Mouse (Mus musculus) mouse embryonic stem cell (cell line): ENCODE data around the gene Arf4.
"Not testable (repeated sequence)": the region's sequence is repeated elsewhere in the genome, so short reads cannot be mapped to it uniquely, and the experiment has no call there.

Source experiments
- in situ Hi-C, 2 experiments: fragments of 300-500 bp; cut with MboI; formaldehyde crosslinking; loops; 1 replicate in 1 of 2; 3 replicates in 1 of 2; pipeline ENCODE4 v1.14.3; 2019 to 2020; ENCODE audit warnings: low sequenced_read_pairs in 2 of 2, low pct_unique_long_range_greater_than_20kb in 1 of 2, mixed read lengths in 1 of 2; ENCODE audit not compliant: unreplicated experiment in 1 of 2

Gene Arf4

DNA sequence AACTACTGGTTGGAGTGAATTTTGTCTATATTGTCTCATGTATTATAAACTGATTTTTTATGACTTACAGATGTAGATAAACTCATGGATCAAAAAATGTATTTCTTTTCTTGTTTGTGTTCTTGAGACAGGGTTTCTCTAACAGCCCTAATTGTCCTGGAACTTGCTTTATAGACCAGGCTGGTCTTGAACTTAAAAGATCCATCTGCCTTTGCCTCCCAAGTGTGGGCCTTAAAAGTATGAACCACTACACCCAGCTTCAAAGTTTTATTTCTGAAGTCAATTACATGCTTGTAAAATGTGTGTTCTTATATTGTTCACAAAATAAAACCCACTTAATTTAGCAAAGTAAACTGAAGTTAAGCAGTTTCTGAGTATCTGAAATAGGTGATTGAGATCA lies 20.3 kb downstream of the Arf4 start:
- in situ Hi-C loops = no loop called here

DNA sequence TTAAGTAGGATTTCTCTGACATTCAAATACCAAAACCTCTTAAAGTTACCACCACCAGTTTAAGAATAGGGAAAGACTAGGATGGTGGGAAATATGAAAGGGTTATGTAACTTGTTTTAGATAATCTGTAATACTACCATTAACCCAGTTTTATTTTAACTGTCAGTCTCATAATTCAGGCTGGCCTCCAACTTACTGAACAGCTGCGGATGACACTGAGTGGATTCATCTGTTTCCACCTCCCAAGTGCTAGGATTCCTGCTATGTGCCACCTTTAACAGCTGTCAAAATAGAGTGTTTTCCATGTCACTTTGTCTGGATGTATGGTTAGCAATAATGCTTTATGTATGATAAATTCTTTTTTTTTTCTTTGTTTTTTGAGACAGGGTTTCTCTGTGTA lies 22.4 kb downstream of the Arf4 start:
- in situ Hi-C loops = no loop called here

DNA sequence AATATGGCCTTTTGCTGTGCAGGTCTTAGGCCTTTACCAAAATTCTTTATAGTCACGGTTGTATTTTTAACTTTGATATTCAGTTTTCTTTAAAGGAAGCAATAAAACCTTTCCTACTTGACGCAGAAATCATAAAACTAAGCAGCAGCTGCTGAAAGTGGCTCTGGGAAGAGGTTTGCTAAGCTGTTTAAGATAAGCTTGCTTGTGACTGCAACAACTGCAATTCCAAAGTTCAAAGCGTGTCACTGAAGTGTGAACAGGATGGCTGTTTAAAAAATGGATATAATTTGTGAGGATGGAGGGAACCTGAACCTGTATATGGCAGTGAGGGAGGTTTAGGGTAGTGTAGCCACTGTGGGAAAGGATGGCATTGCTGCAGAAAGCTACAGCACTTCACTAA lies 24.1 kb downstream of the Arf4 start:
- in situ Hi-C loops = no loop called here

DNA sequence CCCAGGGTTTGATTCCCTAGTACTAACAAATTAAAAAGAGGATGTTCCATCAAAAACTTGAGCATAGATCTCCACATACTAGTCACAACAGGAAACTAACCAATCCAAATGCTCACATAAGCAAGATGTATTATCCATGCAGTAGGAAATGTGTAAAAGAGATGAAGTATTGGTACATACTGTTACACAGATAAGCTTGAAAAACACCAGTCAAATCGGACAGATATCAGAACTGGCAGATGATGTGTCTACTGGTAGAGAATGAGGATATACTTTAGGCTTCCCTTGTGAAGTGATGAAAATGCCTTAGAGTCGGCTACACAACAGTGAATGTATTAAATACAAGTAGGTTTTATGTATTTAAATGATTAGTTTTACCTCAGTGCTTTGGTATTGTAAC lies 24.6 kb downstream of the Arf4 start:
- in situ Hi-C loops = no loop called here

DNA sequence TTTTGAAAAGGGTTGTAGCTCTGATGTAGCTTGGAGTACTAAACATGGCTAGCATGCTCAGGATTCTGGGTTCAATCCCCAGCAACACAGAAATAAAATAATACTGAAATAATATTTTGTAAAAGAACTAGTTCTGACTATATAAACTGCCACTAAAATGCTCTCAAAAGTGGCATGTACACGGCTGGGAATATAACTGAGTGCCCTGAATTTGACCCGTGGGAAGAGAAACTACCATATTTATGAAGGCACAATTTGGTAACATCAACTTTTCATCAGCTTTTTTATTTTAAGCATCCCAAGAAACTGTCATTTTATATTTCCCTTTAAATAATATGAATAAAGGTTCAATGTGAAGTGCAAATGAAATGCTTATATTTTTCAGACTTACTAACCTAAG lies 26.0 kb downstream of the Arf4 start:
- in situ Hi-C loops = no loop called here

DNA sequence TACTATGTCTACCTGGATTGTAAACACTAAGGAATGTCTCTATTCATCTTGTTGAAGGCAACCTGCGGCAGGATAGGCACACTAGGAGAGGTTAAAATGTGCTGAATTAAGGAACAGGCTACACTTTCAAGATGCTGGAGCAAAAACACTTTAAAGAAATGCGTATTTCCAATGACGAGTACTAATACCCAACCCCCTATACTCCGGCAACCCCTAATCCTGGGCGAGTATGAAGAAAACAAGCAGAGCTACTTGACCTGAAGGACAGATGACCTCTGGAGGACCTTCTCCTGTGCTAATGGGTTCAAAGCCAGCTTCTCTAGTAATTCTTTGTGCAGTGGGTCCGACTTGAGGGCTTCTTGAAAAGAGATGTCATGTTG lies 30.1 kb downstream of the Arf4 start:
- in situ Hi-C loops = no loop called here

DNA sequence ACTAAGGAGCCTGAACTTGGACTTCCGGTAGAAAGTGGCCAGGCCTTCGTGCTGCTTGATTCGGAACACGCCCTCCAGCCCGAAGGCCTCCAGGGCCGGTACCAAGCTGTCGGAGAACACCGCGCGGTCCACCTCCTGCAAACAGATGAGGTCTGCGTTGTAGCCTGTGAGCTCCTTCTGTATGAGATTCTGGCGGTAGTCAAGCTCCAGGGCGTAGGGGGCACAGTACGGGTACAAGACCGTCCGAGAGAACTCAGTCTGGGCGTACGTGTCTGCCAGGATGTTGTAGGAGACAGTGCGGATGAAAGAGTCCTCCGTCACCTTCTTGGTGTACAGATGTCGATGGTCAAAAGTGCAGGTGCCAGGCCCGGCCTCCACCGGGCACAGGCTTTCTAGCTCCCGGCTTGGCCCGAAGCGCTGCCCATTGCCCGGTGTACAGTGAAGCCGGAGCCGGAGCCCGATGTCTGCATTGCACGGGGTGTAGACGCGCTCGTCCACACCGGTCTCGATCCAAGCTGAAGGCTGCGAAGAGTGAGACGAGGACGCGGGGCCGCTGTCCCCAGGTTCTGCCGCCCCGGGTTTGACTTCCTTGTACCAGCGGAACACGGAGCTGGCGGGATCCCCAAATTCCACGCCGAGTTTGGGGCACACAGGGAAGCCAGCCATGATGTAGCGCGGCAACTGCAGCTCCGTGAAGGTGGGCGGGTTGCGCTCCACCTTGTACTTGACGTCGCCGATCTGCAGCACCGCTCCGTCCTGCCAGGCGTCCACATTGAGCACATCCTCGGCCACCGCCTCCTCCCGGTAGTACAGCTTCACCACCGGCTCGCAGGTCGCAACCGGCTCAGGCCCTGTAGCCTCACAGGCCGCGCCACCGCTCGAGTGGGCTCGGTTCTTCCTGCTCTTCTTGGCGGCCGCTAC lies 30.8 kb downstream of the Arf4 start:
- in situ Hi-C loops = no loop called here

DNA sequence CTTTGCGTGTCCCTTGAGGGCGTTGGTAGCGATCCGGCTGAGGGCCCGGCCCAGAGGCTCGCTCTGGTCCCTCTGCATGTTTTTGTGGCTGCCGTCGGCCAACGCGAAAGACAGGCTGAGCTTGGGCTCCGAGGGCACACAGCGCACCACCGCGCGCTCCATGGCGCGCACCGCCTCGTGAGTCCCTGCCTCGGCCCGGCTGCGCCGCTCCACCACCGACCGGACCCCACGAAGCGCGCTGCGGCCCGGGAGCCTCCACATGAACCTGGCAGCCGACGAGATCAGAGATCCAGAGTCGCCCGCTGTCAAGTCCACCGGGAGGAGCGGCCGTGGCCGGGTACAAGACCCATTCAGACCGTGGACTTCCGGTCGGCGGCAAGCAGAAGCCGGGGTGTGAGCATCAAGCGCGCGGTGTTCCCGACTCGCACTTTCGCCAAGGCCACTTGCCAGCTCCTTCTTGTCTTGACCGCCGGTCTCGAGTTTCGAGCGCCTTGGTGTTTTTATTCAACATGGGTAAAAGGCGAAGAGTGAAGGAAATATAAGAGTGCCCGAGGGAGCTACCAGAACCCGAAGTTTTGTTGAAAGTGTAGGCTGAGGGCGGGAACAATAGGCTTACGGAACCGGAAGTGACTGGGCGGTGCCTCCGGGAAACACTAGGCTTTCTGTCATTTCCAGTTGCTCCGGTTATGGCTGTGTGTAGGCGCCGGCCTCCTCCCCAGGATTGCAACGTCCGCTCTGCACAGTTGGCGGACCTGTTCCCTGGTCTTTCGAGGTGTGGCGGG lies 31.6 kb downstream of the Arf4 start, which contains the start of gene Pde12:
Pde12 (minus strand) TSS at position 592 of the 782 bp plus-strand sequence.
- in situ Hi-C loops = no loop called here

DNA sequence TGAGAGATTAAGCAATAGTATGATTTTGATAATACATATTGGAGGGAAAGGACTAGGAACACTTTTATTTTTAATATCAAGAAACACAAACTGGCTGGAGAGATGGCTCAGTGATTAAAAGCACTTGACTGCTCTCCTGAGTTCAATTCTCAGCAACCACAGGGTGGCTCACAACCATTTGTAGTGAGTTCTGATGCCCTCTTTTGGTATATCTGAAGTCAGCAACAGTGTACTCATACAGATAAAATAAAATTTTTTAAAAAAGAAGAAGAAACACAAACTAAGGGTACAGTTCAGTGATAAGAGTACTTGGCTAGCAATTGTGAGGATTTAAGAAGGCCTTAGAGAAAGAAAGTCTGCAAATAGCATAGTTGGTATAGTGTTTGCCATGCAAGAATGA lies 33.1 kb downstream of the Arf4 start:
- in situ Hi-C loops = no loop called here

DNA sequence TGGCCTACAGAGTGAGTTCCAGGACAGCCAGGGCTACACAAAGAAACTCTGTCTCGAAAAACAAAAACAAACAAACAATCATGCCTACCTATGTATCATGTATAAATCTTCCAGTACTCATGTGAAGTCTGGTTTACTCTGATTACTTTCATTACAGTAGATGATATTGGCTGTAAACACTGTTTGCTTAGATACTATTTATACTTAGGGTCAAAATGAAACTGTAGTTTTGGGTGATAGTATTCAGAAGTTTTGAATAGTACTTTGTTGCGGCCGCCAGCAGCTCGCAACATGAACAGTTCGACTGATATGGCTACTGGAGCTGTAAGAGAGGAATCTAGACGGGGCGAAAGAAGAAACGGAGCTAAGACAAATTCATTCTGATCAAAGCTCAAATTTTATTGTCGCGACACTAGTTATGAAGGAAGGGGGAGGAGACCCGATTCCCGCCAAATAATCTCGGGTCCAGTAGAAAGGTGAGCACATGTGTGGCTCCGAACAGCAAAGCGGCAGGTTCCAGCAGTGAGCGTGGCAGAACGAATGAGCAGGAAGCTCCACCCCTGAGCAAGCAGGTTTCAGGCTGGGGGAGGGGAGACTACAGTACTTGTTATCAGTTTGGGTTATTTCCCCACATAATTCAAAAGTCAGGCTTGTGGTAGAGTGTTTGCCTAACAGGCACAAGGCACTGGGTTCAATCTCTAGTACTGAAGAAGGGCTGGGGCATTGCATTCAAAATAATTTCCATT lies 34.2 kb downstream of the Arf4 start:
- in situ Hi-C loops = not testable (repeated sequence)

DNA sequence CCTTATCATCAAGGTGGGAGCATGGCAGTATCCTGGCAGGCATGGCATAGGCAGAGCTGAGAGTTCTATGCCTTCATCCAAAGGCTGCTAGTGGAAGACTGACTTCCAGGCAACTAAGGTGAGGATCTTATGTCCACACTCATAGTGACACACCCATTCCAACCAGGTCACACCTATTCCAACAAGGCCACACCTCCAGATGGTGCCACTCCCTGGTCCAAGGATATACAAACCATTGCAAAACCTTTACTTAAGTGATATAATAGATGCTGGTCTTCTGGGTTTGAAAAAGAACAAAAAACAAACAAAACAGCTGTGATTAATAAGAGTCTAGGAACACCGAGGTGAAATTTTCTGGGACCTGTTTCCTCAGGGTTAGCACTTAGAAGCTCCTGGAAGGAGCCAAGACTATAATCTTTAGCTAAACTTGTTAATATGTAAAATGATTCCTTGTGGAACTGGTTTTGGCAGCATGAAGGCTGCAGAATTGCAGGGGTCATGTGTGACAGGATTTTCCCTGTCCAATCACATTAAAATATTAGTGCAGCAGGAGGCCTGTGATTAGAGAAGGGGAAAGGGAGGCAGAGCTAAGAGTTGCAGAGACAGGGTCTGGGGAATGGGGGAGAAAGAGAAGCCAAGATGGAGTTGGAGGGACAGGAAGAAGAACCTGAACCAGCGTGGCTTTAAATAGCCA lies 36.7 kb downstream of the Arf4 start:
- in situ Hi-C loops = not testable (repeated sequence)

DNA sequence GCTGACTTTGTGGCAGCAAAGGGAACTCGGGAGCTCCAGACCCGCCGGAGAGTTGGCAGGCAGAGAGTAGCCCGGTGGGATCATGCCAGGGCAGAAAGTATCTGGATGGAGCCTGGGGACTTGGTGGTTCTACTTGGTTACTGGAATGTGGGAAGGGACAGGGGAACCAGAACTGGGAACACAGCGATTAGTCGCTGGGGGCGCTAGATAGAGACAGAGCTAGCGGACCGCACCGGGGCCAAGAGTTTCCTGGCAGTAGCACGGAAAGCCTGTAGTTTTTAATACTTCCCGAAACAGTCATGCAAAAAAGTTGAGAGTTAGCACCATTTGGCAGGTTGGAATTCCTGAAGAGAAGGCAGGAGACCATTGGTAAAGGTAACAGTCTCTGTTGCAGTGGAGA lies 37.5 kb downstream of the Arf4 start:
- in situ Hi-C loops = no loop called here

DNA sequence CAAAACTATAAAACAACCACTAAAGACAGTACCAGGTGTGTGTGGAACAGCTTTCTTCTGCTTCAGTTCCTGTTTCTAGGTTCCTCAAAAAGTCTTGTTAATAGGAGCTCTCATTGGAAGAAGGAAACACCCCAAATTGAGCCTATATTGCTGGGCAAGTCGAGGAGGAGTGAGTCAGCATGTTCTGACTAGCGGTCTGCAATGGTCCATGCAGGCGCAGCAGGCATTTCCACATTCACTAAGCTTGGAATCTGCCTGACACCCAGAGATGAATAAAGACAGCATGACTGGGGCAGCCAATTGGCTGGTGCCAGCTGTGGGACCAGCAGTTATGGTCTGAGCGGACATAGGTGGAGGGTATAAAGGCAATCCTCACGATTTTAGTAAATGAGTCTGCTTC lies 37.9 kb downstream of the Arf4 start:
- in situ Hi-C loops = no loop called here

DNA sequence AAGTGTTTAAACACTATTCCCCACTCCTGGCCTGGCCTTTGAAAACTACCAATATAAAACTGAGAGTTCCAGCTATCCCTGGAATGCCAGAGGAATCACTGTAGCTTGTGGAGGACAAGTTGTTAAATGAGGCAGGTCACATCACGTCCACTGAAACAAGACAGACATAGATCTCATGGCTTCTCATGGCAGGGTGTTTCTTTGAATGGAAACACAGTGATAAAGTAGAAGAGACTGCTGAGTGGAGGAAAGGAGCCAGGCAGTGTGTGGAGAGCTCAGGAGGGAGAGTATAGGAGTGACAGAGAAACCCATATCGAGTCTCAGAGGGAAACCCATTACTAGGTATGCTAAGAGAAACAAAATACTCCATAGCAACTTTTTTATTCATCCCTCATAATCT lies 52.9 kb downstream of the Arf4 start:
- in situ Hi-C loops = no loop called here

DNA sequence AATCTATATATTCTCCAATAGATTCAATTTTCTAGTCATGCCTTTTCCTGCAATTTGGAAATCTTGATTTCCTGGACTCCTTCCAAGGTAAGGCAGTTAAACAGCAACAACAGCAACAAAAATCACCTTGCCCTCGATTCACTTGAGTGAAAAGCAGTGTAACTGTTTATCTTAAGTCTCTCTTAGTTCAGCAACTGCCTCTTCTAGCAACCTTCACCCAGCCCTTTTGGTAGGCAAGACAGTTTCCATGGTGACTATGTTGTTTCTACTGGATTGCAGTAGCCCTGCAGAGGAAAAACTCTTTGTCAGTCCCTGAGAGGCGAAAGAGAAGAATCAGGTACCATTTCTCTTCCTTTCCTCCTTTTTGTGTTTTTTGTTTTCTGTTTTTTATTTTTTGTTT lies 53.5 kb downstream of the Arf4 start:
- in situ Hi-C loops = no loop called here

DNA sequence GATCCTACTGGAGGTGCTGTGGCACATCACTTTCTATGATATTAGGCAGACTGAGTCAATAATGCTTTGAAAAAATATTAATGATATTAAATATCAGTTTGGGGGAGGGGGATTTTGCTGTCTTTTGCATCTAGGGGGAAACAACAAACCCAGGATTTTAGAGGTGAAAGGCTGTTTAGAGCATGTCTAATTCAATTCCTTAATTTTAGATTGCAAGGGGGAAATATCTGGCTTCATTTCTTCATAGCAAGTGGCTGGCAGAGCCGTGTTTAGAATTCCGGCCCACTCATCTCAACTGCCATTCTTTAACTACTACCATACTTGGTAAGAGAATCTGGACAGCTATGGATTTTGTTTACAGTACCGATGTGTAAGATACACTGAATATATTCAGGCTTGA lies 55.1 kb downstream of the Arf4 start, which contains the start of gene Dnah12:
Dnah12 (plus strand) TSS at position 301 of the 400 bp plus-strand sequence.
- in situ Hi-C loops = no loop called here

DNA sequence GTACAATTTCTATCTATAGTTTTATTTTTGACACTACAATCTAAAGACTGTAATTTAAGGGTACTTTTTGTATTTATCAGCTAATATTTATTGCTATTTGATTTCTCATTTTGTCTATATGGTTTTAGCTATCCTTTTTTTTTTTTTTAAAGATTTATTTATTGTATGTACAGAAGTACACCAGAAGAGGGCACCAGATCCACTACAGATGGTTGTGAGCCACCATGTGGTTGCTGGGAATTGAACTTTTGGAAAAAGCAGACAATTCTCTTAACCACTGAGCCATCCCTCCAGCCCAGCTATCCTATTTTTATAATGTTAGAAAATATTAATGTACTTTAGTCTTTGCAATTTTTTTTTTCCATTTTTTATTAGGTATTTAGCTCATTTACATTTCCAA lies 60.0 kb downstream of the Arf4 start:
- in situ Hi-C loops = no loop called here

DNA sequence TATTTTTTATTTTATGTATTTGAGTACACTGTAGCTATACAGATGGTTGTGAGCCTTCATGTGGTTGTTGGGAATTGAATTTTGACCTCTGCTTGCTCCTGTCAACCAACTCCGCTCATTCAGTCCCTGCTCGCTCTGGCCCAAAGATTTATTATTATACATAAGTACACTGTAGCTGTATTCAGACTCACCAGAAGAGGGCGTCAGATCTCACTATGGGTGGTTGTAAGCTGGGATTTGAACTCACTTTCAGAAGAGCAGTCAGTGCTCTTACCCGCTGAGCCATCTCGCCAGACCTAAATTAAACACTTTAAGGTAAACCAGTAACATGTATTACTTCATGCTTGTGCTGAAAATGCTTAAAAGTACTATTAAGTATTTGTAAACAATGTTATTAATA lies 67.4 kb downstream of the Arf4 start:
- in situ Hi-C loops = not testable (repeated sequence)
